Mouse (Mus musculus): ENCODE measurements around the gene Gm20388.

The Gm20388 gene

DNA sequence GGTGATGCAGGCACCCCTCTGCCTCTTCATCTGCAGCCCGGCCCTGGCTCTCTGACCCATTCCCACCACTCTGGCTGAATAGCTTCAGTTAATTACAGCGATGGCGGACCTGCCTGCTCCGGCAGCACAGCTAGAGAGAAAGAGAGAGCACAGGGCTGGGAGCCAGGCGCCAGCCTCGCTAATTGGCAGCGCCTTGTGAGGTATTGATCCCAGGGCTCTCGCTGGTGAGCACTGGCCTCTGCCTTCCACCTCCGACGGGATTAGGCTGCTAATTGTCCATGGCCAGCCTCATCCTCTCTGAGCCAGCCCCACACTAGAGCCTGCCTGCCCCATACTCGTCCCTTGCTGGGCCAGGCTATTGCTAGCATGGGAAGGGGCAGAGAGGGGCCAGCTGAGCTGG lies 649.0 kb downstream of the Gm20388 start:
- DNase-seq (ENCODE audit: low spot score in 2 of 2) = no peak

DNA sequence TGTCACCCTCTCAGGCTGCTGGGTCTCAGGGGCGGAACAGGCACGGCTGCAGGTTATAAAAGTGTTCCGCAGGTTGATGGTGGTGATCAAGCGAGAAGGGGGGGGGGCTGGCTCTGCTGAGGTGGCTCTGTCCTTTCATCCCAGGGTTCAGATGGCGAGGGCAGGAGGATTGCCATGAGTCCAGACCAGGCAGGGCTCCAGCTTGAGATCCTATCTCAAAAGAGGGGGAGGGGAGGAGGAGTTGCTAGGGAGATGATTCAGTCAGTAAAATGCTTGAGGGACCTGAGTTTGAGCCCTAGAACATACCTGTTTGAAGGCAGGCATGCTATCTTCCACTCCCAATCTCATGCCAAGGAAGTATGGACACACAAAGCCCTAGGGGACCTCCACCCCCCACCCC lies 649.9 kb downstream of the Gm20388 start:
- no peak for DNase-seq (ENCODE audit: low spot score in 2 of 2)

DNA sequence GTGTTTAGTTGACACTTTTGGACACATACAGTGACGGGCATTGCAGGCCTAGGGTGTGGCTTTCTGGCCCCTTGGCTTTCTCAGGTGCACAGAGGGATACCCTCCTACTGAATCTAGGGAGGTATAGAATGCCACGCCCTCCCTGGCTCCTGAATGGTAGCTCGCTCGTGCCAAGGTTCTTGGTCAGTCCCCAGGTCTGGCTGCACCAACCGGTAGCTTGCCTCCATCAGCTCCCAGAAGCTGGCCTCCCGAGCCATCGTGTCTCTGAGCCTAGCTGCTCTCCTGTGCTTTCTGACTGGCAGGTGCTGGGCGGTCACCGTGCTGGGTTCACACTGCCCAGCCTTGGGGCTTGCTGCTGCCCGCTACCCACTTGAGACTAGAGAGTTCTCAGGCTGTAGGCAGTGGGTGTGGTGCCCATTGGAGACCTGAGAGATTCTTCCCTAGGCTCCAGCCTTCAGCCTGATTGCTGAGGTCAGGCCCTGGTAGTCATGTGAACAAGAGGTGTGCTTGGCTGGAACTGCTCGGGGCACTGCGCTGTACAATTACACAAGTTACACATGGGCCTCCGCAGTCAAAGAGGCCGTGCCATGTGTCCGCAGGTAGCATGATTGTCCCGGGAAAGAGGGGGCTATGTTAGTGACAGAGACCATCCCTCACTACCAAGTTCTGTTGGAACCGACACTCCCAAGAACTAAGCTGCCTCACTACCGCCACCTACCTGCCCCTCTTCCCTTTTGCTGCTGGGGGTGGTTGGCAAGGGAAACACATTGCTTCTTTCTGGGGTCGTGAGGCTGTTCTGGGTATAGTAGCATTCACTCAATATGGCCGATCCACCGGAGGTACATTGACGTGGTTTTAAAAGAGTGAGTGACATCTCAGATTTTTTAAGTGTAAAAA lies 651.1 kb downstream of the Gm20388 start:
- no peak for DNase-seq (ENCODE audit: low spot score in 2 of 2)

DNA sequence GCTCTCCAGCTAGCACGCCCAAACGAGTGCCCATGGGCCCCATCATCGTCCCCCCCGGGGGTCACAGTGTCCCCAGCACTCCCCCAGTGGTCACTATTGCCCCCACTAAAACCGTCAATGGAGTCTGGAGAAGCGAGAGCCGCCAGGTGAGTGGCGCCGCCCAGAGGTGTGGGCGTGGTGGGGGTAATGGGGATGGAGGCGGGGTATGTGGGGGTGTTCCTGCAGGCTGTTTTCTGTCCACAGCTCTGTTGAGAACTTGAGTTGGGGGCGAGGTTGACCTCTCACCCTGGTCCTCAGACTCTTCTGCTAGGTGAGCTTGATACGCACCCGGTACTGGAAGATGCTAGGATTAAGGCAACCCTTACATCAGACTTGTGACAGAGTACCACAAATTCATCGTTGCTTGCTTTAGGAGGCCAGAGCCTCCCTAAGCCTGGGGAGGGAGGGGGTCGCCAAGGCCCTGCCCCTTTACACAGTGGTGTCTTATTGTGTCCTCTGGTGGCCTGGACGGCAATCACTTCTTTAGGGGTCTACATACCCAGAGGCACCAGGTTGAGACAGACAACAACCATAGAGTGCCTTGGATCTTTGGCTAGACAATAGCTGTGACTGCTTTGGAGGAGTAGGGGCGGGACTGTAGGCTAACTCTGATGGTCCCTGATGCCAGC lies 652.2 kb downstream of the Gm20388 start:
- DNase-seq (ENCODE audit: low spot score in 2 of 2) = no peak

DNA sequence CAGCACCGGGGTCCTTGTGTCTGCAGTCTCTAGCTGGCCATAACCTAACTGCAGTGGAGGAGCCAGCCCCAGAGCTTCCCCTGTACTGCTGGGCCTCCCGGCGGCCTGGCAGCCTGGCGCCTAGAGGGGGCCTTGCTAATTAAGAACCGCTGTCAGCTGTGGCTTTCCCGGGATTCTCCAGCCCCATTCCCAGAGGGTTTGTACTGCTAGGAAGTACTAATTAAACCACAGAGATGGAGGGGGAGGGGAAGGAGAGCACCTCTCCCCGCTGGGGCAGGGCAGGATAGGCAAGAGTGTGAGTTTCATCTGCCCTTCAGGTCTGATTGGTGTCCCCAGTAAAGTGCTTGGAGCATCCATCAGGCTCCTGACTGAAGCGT lies 652.7 kb downstream of the Gm20388 start:
- no peak for DNase-seq (ENCODE audit: low spot score in 2 of 2)

DNA sequence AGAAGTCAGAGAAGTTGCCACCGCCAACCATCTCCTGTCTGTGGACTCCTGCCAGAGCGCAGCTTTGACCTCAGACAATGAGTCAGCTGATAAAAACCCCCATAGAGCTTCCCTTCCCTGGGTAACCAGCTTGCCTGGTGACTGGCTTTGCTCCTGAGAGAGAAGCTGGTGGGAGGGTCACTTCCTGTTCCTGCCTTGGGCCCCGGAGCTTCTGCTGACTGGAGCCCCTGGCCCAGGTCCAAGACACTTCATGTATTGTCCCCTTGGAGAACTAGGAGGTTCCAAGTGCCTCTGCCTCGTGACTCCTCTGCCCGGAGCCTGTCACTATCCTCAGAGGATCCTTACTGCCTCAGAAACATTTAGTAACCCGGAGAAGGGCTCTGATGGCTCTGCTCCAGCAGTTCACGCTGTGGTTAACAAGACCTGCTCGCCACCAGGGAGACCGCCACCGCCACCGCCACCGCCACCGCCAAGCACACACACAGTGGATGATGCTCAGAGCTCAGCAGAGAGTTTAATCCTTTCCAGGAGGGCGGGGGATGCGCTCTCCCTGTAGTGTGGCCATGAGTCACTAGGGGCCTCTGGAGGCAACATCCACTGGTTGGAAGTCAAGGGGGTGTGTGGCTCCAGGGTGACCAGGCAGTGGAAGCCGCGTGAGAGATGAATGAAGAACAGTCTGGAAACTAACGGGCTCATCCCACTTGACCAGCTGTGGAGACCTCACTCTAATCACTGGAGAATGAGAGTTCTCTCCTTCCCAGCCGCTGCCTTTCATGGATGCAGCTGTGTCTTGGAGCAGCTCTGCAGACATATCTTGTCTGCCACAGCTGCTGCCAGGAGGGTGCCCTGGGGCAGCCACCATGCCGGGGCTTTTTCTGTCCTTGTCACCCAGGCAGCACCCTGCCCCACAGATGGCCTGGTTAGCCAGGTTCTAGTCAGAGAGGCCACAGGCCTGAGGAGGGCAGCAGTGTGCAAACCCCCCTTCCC lies 653.5 kb downstream of the Gm20388 start:
- DNase-seq (ENCODE audit: low spot score in 2 of 2) = peak; percentile 58 to 76

DNA sequence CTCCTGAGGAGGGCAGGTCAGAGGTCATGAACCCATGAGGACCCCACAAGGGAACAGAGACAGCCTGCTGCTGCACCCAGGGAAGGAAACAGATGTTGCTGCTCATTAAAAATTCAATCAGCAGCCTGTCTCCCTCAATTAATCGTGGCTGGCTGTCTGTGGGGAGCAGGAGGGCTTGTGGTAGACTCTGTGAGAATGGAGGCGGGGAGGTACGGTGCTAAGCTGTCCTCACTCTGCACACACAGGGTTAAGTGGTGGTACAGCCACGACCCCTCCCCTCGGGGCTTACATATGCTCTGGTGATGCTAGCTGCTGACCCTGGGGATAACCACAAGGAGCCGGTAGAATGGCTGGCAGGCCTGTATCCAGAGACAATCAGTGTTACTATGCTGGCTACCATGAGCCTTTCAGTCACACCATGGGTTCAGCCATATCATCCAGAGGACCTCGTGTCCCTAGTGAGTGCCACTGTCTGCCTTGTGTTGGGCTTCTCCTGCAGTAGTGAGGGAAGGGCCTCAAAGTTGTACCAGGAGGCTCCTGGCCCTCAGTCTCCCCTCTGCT lies 654.6 kb downstream of the Gm20388 start:
- DNase-seq (ENCODE audit: low spot score in 2 of 2) = no peak

DNA sequence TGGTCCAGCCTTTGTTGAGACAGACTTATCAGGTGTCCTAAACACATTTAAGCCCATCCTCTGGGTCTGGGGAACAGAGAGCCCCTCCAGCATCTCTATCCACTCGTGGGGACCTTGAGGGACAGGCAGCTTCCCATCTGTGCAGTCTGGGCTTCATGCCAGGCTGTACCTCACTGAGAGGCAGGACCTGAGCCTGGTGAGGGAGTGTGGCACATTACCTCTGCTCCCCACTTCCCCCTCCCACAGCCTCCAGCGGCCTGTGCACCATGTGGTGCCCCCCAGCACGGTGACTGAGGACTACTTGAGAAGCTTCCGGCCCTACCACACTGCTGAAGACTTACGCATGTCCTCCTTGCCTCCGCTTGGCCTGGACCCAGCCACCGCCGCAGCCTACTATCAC lies 656.0 kb downstream of the Gm20388 start:
- DNase-seq (ENCODE audit: low spot score in 2 of 2) = no peak

DNA sequence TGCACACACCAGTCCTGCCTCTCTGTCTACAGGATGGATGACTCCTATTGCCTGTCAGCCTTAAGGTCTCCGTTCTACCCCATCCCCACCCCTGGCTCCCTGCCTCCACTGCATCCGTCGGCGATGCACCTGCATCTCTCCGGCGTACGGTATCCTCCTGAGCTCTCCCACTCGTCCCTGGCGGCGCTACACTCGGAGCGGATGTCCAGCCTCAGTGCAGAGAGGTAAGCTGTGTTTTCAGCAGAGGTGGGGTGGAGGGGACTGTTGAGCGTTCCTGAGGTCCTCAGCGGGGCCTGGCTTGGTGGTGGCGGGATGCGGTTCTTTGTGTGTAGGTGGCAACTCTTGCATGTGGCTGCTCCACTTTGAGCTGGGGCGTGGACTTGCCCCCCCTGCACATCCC lies 657.1 kb downstream of the Gm20388 start:
- no peak for DNase-seq (ENCODE audit: low spot score in 2 of 2)

DNA sequence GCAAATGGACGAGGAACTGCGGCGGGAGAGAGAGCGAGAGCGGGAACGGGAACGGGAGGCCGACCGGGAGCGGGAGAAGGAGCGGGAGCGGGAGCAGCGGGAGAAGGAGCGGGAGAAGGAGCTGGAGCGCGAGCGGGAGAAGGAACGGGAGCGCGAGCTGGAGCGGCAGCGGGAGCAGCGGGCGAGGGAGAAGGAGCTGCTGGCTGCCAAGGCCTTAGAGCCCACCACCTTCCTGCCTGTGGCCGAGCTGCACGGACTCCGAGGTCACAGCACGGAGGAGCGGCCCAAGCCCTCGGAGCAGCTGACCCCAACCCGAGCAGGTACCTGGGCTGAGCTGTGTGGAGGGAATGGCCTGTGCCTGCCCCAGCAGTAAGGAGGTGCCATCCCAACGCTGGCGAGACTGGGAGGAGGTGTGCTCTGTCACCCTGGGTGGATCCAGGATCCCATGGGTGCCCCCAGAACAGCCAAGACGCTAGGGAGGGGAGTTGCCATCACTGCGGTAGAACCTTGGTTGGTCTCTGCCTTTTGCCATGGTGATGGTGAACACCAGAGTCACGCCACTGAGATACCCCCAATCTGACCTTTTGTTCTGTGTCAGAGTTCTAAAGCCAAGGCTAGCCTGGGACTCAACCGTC lies 657.6 kb downstream of the Gm20388 start:
- no peak for DNase-seq (ENCODE audit: low spot score in 2 of 2)

DNA sequence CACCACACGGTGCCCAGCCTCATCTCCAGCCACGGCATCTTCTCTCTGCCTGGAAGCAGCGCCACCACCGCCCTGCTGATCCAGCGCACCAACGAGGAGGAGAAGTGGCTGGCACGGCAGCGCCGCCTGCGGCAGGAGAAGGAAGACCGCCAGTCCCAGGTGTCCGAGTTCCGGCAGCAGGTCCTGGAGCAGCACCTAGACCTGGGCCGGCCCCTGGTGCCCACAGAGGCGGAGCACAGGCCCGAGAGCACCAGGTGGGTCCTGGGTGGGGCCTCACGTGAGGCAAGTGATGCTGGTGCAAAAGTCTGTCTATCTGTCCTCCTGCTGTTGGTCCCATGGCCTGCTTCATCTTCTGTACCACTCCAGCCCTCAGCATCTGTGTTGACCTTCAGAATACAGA lies 658.5 kb downstream of the Gm20388 start:
- no peak for DNase-seq (ENCODE audit: low spot score in 2 of 2)

DNA sequence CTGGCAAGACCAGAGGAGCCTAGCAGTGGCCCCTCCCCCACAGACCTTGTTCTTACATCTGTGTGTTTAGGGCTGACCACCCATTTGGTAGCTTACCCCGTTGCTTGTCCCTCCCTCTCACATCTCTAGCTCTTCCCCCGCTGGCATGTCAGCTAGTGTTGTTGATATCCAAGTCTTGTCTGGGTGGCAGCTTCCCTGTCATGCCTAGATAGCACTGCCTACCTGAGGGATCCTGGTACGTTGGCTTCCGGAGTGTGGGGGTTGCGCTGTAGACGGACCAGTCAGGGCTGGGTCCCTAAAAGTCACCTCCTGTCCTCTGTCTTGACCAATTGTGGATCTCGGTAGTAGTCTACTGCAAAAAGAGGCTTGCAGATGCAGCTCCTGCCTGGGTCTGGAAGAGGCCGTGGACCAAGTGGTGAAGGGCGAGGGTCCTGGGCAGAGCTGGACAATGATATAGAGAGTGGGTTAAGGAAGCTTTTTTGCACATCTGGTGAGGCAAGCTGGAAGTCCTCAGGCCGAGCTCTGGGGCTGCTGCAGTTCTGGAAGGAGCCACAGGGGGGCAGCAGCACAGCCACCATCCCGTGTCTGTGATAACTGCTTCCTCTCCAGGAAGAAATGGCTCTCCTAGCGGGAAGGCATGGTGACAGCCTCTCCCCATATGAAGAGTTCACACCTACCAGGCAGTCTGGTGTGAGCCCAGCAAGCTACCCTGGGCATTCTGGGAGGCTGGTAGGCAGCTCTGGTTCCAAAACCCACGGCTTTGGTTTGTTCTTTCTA lies 659.5 kb downstream of the Gm20388 start:
- DNase-seq (ENCODE audit: low spot score in 2 of 2) = peak in 1 of 2 experiments; percentile 73

DNA sequence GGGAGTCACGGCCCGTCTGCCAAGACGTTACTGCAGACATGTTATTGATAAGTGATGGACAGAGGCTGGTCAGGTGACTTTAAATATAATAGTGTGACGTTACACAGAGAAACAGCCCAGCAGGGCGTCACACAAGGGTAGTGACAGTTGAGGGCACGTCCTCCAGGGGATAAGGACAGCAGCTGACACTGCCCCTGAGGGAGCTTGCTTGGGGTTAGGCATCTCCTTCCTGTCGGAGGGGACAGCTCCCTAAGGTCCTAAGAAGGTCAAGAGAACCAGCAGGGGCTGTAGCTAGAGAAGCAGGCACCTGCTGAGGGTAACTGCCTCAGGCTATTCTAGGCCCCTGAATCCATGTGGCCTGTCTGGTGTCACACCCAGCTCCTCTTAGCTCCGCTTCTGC lies 660.9 kb downstream of the Gm20388 start:
- no peak for DNase-seq (ENCODE audit: low spot score in 2 of 2)

DNA sequence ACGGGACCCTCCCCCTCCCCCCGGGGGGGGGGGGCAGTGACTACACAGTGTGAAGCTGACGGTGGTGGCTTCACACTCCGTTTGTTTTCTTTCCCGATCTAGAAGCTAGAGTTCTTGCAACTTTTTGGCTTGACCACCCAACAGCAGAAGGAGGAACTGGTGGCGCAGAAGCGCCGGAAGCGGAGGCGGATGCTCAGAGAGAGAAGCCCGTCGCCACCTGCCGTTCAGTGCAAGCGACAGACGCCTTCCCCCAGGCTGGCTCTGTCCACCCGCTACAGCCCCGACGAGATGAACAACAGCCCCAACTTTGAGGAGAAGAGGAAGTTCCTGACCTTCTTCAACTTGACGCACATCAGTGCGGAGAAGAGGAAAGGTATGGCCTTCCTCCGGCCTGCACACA lies 661.9 kb downstream of the Gm20388 start:
- DNase-seq (ENCODE audit: low spot score in 2 of 2) = no peak

DNA sequence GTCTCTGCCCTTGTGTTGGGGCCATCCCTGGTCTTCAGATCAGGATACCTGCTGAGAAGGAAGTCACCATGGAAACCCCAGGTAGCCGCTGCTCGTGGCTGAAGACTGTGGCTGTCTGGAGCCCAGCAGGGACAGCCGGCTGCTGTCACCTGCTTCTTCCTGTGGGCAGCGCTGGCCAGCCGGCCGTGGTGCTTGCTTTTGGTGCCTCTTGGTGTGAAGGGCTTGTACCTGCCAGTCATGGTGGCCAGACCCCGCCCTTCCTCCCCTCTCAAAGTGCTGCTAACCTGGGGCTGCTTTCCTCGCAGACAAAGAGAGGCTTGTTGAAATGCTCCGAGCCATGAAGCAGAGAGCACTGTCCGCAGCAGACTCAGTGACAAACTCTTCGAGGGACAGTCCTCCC lies 663.2 kb downstream of the Gm20388 start:
- no peak for DNase-seq (ENCODE audit: low spot score in 2 of 2)

DNA sequence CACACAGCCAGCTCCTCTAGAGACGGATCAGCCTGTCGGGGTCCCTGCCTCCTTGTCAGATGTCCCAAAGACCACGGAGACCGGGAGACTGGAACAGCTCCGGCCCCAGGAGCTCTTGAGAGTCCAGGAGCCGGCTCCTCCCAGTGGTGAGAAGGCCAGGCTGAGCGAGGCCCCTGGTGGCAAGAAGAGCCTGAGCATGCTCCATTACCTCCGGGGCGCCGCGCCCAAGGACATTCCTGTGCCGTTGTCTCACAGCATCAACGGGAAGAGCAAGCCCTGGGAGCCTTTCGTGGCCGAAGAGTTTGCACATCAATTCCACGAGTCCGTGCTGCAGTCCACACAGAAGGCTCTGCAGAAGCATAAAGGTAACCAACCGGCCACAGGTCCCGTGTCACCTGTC lies 664.3 kb downstream of the Gm20388 start:
- DNase-seq (ENCODE audit: low spot score in 2 of 2) = no peak

DNA sequence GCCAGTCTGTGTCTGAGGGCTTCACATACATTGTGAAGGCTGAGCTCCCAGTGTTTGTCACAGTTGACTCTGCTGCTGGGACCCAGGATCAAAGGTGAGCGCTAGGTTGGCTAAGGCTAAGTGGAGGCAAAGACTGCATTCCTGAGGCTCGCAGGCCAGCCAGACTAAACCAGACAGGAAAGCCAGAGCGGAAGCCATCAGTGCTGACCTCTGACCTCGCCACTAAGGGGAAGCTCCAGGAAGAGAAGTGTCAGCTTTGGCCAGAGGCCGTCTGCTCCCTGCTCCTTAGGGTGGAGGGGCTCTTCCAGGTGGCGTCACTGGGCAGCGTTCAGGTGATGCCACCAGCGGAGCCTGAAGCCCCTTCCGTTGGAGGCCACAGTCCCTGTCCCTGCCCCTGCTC lies 665.2 kb downstream of the Gm20388 start:
- DNase-seq (ENCODE audit: low spot score in 2 of 2) = no peak

DNA sequence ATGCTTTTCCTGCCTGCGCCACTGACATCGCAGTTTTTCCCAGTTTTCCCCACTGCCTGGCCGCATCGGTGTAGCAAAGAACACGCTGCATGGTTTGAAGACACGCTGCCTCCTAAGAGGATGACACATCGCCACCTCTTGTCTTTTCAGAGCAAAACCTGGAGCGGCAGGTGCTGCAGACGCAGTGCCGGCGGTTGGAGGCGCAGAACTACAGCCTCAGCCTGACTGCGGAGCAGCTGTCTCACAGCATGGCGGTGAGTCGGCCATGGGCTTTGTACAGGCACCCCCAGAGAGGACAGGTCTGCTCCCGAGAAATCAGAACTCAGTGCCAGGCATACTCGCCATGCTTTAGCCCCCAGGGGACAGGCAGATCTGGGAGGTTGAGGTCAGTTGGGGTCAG lies 667.2 kb downstream of the Gm20388 start:
- DNase-seq (ENCODE audit: low spot score in 2 of 2) = no peak

DNA sequence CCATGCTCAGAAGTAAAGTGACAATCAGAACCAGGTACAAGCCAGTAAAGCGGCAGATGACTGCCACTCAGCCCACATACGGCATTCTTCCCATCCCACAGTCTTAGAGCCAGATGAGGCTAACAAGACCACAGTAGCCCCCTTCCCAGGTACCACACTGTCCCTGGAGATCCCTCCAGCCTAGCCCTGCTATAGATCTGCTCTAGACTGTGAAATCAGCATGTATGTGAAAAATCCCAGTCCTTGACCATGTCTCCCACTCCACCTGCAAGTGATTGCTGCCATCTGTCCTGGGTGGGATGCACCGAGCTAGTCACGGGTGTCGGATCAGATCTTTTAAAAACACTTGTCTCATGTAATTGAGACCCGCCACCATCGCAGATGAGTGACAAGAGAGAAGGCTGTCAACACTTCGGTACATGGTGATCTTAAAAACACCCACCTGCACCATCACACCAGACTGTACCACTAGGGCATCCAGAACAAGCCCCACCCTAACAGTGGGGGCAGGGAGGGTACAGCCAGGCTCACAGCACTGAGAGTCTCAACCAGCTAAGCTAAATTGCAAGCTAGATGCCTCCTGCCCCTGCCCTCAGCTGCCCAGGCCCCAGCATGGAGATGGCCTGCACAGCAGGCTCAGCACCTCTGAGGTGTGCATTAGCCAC lies 669.8 kb downstream of the Gm20388 start:
- DNase-seq (ENCODE audit: low spot score in 2 of 2) = no peak

DNA sequence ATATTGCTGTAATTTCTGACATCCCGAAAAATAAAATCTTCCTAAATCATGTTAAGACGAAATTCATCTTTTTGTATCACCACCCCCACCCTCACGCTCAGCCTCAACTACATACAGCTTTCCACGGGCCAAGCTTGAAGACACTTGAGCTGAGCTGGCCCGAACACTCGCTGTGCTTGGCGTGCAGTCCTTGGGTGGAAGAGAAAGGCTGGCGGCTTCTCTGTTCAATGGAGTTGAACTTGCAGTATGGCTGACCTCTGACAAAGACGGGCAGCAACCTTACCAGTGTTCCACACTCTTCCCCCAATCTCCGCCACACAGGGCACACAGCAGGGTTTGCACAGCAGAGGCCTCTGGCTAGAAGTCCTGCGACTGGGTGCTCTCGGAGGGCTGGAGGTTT lies 670.7 kb downstream of the Gm20388 start:
- DNase-seq (ENCODE audit: low spot score in 2 of 2) = no peak
